Mouse (Mus musculus) E14TG2a.4 (cell line): ENCODE measurements around the gene Ldb1.
A peak's percentile ranks its signal among the peaks of the same experiment; 100 is the strongest.

ENCODE experiments used
- CTCF ChIP-seq: conservative IDR thresholded peaks from 2 replicates; pipeline ENCODE4 v1.5.1; 2014; ENCODE audit warnings: low read length
- NANOG ChIP-seq: IDR thresholded peaks from 2 replicates; pipeline ENCODE4 v1.6.1; 2014; ENCODE audit warnings: borderline replicate concordance, low read length, mixed read lengths

GRCm38 (mm10) chr19:46036477-46037242 is 8.4 kb downstream of the Ldb1 start:
- TF ChIP-seq CTCF (peak; percentile 64), NANOG (no peak)
